Mouse (Mus musculus) fat pad, adult 2 months (tissue): ENCODE measurements at regions not wholly inside any gene's neighbourhood (a gene's known extent, or its start where the extent isn't known, plus 50 kb on each side); places are given as distances from the start of the nearest gene placed in this dataset.

Source experiments
- DNase-seq: peaks from one replicate; pipeline ENCODE4 v3.0.0-alpha.2; 2011; ENCODE audit warnings: low read depth, low spot score; ENCODE audit errors: extremely low read depth

GRCm38 (mm10) chr5:118879808-118880478 is 319.5 kb downstream of the Med13l start:
- DNase-seq, result peak; percentile 69

GRCm38 (mm10) chr5:118880546-118880945 is 320.1 kb downstream of the Med13l start:
- no peak for DNase-seq

- DNase-seq, result no peak
Measured at GRCm38 (mm10) chr5:118881886-118882285, 321.4 kb downstream of the Med13l start.

- DNase-seq, result peak; percentile 80
Measured at GRCm38 (mm10) chr5:118888131-118888530, 327.7 kb downstream of the Med13l start.

GRCm38 (mm10) chr5:118891131-118891530 is 330.7 kb downstream of the Med13l start:
- DNase-seq, result no peak

GRCm38 (mm10) chr5:118908224-118908623 is 347.7 kb downstream of the Med13l start:
- no peak for DNase-seq

- no peak for DNase-seq
Measured at GRCm38 (mm10) chr5:118909756-118910155, 349.3 kb downstream of the Med13l start.

GRCm38 (mm10) chr5:118914191-118914750 is 353.8 kb downstream of the Med13l start:
- DNase-seq, result no peak

GRCm38 (mm10) chr5:118923357-118923756 is 362.9 kb downstream of the Med13l start:
- DNase-seq, result no peak

- DNase-seq, result no peak
Measured at GRCm38 (mm10) chr5:118929037-118929436, 368.6 kb downstream of the Med13l start.

GRCm38 (mm10) chr5:118929990-118930501 is 369.6 kb downstream of the Med13l start:
- no peak for DNase-seq

GRCm38 (mm10) chr5:118939336-118940039 is 379.0 kb downstream of the Med13l start:
- DNase-seq, result peak; percentile 58

- peak; percentile 81 for DNase-seq
Measured at GRCm38 (mm10) chr5:118944256-118944655, 383.8 kb downstream of the Med13l start.

GRCm38 (mm10) chr5:118946090-118946489 is 385.6 kb downstream of the Med13l start:
- no peak for DNase-seq

GRCm38 (mm10) chr5:118946994-118947393 is 386.5 kb downstream of the Med13l start:
- DNase-seq, result no peak

GRCm38 (mm10) chr5:118948119-118948786 is 387.8 kb downstream of the Med13l start:
- DNase-seq, result no peak

- DNase-seq, result no peak
Measured at GRCm38 (mm10) chr5:118951067-118951466, 390.6 kb downstream of the Med13l start.

- no peak for DNase-seq
Measured at GRCm38 (mm10) chr5:118960521-118961001, 400.1 kb downstream of the Med13l start.

GRCm38 (mm10) chr5:118961091-118961490 is 400.6 kb downstream of the Med13l start:
- no peak for DNase-seq

GRCm38 (mm10) chr5:118962152-118962551 is 401.7 kb downstream of the Med13l start:
- DNase-seq, result no peak

- no peak for DNase-seq
Measured at GRCm38 (mm10) chr5:118963001-118963400, 402.5 kb downstream of the Med13l start.
